Mouse (Mus musculus): ENCODE results near the gene Iqcg.

Iqcg gene

GRCm38 (mm10) chr16:33049809-33050208, 6.2 kb downstream of the Iqcg start:
- DNase-seq (ENCODE audit: low spot score): no peak

DNA sequence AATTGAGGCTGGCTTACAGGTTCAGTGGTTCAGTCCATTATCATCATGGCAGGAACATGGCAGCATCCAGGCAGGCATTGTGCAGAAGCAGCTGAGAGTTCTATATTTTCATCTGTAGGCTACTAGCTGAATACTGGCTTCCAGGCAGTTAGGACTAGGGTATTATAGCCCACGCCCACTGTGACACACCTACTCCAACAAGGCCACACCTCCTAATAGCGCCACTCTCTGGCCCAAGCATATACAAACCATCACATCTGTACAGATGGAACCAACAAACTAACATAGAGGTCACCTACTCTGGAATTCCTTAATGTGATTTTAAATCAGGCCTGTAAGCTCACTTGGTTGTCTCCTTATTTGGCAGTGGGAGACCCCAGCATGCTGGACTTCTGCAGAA, 7.3 kb downstream of the Iqcg start:
- no peak for DNase-seq (ENCODE audit: low spot score)

DNA sequence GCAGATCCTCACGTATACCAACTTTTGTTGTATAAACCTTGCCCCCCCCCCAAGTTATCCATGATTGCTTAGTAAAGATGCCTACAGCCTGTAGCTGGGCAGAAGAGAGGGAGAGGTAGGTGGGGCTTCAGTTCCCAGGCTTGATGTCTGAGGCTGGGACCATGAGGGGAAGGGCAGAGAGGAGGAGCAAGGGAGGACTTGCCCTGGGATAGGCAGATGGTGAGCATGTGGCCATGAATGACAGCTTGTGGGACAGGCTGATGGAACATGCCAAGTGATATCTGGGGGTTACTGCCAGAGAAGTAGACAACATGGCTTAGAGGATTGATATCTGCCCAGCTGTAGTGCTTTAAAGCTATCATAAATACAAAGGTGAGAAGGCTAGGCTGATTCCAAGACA, 8.0 kb downstream of the Iqcg start:
- no peak for DNase-seq (ENCODE audit: low spot score)

DNA sequence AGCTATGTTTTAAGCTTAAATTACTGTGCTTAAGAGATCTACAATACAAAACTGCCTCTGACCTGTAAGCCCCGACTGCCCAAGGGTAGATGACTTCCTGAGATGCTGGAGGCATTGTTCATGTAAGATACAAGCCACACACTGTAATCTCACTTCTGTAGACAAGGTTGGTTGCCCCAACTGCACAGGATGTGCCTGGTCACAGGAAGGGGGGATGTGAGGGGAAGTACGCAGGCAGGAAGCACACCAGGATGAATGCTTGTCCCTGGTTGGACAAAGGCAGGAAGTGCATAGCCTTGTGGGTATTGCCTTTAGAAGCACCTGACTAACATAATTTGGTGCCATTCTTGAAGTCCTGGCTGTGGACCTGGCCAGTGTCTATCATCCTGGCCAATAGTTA, 12.8 kb downstream of the Iqcg start:
- DNase-seq (ENCODE audit: low spot score): no peak

DNA sequence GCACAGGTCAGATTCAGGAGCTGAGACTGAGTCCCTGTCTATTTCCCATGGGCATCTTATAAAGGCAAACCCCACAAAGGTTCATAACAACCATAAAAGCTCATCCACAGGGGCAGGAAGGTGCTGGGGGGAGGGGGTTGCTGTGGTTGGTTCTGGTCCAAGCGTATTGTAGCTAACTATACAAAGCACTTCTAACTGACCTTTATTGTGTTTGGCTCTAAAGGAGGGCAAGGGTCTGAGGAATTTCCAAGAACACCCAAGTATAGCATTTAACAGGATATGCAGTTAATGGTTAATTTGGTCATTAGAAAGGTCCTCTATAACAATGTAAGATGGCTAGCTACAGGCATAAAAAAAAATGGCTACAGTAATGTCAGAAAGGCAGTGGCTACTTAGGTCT, 13.3 kb downstream of the Iqcg start:
- no peak for DNase-seq (ENCODE audit: low spot score)

DNA sequence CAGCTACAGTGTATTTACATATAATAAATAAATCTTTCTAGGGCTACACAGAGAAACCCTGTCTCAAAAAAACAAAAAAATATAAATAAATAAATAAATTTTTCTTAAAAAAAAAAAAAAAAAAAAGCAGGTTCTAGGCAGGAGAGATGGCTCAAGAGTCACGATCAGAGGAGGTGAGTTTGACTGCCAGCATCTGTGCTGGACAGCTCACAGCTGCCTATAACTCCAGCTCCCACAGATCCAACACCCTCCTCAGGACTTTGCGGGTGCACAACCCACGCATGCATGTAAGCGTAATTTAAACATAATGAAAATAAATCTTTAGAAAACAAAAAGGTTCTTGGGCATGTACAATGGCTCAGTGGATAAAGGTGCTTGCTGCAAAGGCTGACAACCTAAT, 20.0 kb downstream of the Iqcg start:
- no peak for DNase-seq (ENCODE audit: low spot score)

- DNase-seq (ENCODE audit: low spot score): no peak
These were observed 29.7 kb downstream of the Iqcg start for GRCm38 (mm10) chr16:33026357-33026756.

DNA sequence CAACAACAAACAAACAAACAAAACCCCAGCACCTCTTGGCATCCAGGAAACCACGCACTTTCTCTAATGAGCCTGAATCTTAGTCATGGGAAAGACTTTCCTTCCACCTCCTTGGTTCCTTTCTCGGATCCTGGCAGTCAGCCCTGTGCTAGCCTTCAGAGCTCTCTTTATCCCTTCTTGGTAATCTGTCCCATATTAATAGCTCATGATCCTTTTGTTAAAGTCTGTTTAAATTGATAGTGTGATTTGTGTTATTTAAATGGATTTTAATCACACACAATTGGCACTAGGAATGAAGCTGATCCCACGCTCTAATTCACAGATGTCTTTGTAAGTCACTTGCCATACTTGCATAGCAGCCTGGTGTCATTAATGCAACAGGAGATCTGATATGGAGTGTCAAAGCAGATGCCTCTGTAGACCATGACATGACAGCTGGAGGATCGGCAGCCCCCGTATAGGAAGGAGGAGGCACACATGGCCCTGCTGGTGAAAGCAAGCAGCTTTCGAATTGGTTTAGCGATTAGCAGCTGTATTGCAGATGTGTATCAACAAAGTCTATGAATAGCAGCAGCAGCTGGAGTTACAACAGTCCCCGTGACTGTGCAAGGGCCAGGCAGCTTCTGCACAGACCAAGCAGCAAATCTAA, 31.4 kb downstream of the Iqcg start:
- DNase-seq (ENCODE audit: low spot score): no peak

DNA sequence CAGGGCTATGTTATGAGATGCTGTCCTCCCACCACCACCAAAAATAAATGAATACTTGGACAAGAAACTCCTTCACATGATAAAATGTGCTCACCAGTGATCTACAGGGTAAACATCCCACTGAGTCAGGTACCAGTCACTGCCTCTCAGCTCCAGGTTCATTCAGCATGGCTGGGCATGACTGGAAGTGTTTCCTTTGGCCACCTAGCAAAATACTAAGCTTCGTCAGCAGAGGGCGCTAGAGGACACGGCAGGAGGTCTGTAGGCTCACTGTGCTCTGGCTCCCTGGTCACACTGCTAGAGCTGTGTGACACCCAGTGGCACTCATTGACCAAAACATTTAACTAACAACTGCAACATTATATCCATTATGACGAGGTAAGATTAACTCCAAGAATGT, 32.3 kb downstream of the Iqcg start:
- DNase-seq (ENCODE audit: low spot score): peak; percentile 78

- DNase-seq (ENCODE audit: low spot score): no peak
These were observed 34.6 kb downstream of the Iqcg start for GRCm38 (mm10) chr16:33021381-33021780.

- peak; percentile 31 for DNase-seq (ENCODE audit: low spot score)
These were observed 36.8 kb downstream of the Iqcg start for GRCm38 (mm10) chr16:33019117-33019770.

DNA sequence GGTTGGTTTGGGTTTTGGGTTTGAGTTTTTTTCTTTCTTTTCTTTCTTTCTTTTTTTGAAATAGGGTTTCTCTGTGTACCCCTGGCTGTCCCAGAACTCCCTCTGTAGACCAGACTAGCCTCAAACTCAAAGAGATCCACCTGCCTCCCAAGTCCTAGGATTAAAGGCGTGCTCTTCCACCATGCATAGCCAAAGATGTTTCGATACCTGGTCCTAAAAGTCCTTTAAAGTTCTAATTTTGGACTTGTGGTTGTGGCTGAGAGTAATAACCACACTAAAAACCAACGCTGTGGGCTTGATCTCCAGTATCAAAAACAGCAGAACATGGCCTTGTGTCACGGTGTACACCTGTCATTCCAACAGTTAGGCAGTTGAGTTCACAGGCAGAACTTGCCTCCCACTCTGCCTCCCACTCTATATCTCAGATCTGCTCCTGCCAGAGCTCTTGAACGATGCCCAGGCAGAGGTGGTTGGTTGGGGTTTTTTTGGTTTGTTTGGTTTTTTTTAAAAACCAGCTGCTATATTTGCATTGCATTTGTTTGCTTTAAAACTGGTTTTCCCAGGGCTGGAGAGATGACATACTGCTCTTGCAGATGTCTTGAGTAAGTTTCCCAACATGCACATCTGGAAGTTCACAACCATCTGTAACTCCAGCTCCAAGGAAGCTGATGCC, 38.2 kb downstream of the Iqcg start:
- no peak for DNase-seq (ENCODE audit: low spot score)

DNA sequence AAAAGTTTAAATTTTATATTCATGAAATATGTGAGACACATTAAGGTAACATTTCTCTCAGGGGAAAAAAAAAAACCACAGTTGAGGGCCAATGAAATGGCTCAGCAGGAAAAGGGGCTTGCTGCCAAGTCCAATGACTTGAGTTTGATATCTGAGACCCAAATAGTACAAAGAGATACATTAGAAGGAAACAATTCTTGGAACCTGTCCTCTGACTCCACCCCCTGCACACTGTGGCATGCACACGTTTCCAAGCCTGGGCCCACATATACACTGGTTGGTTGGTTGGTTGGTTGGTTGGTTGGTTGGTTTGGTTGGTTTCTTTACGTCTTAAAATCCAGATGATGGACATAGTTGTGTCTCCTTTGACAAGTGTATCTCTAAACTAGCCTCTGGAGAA, 40.0 kb downstream of the Iqcg start:
- no peak for DNase-seq (ENCODE audit: low spot score)

GRCm38 (mm10) chr16:33015396-33015907, 40.6 kb downstream of the Iqcg start:
- DNase-seq (ENCODE audit: low spot score): no peak

DNA sequence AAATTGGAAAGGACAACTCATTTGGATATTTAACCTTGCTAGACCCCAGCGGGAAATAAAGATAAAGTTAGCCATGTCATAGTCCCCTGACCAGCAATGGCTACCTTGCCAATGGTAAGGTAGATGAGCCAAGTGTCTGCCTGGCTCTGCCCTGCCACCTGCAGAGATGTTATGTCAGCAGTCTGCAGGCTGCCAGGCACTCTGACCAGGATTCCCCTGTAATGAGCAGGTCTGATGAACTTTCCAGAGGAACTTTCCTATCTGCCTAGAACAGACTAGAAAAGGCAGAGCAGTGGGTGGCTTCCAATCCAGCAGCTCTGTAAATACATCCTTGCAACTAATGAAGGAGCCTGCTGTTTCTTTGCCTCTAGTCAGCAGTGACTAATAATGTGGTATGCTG, 41.1 kb downstream of the Iqcg start:
- DNase-seq (ENCODE audit: low spot score): no peak

DNA sequence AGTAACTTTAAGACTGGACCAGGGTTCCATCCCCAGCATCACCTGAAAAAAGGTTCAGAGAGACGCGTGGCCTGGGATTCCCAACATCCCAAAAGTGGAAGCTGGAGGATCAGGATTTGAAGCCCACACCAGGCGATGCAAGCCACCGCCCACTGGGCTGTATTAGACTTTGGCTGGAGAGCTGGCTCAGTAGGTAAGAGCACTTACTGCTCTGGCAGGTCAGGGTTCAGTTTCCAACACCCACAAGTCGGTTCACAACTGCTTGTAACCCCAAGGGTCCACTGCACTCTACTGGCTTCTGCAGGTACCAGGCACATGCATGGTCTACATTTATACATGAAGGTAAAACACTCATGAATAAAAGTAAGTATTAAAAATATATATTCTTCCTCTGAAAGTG, 42.2 kb downstream of the Iqcg start:
- no peak for DNase-seq (ENCODE audit: low spot score)

- DNase-seq (ENCODE audit: low spot score): no peak
These were observed 45.9 kb downstream of the Iqcg start for GRCm38 (mm10) chr16:33010166-33010565.

GRCm38 (mm10) chr16:33007436-33007835, 48.6 kb downstream of the Iqcg start:
- DNase-seq (ENCODE audit: low spot score): no peak

- no peak for DNase-seq (ENCODE audit: low spot score)
These were observed 49.1 kb downstream of the Iqcg start for GRCm38 (mm10) chr16:33006888-33007287.

- peak; percentile 18 for DNase-seq (ENCODE audit: low spot score)
These were observed 50.8 kb downstream of the Iqcg start for GRCm38 (mm10) chr16:33005216-33005615.

- DNase-seq (ENCODE audit: low spot score): no peak
These were observed 63.9 kb downstream of the Iqcg start for GRCm38 (mm10) chr16:32992158-32992557.

- DNase-seq (ENCODE audit: low spot score): no peak
These were observed 71.4 kb downstream of the Iqcg start for GRCm38 (mm10) chr16:32984631-32985030.

DNA sequence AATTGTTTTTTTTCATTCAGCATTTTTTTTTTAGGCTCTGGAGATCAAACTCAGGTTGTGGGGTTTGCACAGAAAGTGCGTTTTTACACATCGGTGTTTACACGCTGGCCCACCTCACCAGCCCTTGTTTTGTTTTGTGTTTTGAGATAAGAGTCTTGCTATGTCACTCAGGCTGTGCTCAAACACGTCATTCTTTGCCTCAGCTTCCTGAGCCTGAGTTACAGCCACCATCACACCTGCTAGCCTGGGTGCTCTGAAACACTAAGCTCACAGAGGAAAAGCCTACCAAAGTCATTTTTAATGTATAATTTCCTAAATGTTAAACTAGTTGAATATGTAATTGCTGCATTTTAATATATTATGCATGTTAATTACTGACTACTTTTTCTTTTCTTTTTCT, 74.6 kb downstream of the Iqcg start:
- DNase-seq (ENCODE audit: low spot score): no peak
